Mouse (Mus musculus): ENCODE measurements around the gene Ranbp6.

DNA sequence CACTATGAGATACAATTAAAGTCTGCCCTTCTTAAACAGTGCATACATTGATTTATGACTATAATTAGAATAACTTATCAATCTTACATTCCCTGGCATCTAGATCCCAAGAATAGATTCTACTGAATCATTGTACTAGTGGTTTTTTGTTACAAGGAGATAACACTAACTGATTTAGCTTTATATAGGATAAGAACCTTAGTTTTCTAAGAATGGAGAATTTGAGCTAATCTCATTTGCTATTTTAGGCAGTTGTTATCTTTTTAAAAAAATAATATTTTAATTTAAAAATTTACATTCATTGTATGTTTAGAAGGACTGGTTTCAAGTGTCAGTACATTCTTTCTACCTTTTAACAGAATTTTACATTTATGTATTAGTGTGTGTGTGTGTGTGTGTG lies 24.8 kb downstream of the Ranbp6 start:
- TF ChIP-seq POLR2A (IDR thresholded peaks at IDR 0.05; ENCODE audit: borderline replicate concordance, extremely low read depth, insufficient read depth, insufficient read length, poor library complexity, severe bottlenecking) (no peak), CTCF (IDR thresholded peaks at IDR 0.05; ENCODE audit: borderline replicate concordance, extremely low read depth, insufficient read depth, insufficient read length) (no peak)

Measured in brain, embryonic 14.5 days (tissue).